ENCODE assay signal across 28 mouse cellular contexts in genomic region chr1:172279768-172280509, GRCm38 (mm10). TPM values are rescaled to one million over a fixed set of nuclear protein-coding genes. Genes with fewer than 3 reads are reported as not detected.
A peak's percentile ranks its signal among the peaks of the same experiment; 100 is the strongest.
DNase-seq lines count a peak whose midpoint lies in the region; ATAC-seq lines count a peak whose summit lies in the region.
"Had no signal": no experiment of that assay in that cellular context is flagged by ENCODE, and none has a peak within 500 bp of the region (broad histone marks: within the 10 kb centered on the region; RNA-seq: fewer than 3 reads in every experiment).

No protein-coding gene starts in this region.

- no peak for DNase-seq in frontal cortex, postnatal 36 days (ENCODE audit: low spot score in 2 of 2)
- DNase-seq in midbrain, embryonic 10.5 days (ENCODE audit: low spot score) = no peak
- peak; percentile 60 for DNase-seq in brain, adult 2 months (ENCODE audit: low read depth, low spot score)
- no peak for DNase-seq in cerebellum, postnatal 25 days
- DNase-seq: adrenal gland, adult 8-10 months; B cell, adult 2 months; cerebellum, adult 18-20 months; cerebellum, postnatal 36 days; kidney, adult 9 months; kidney, postnatal 14 days; lung, embryonic 14.5 days; retina, postnatal 1 day; right cerebral cortex, postnatal 4 days; thymus, postnatal 14 days had no signal

- no peaks in the 10 kb centered on the region for H3K36me3 ChIP-seq in hindbrain, embryonic 16.5 days (ENCODE audit: control insufficient read depth, insufficient read depth, low read length)
- peaks cover 3% of the 10 kb centered on the region; the same call in 1 of the 2 replicates for H3K36me3 ChIP-seq in hindbrain, embryonic 13.5 days
- no peaks in the 10 kb centered on the region for H3K36me3 ChIP-seq in midbrain, embryonic 16.5 days (ENCODE audit: control insufficient read depth, insufficient read depth, low read length)
- H3K36me3 ChIP-seq in midbrain, embryonic 10.5 days = no peaks in the 10 kb centered on the region
- H3K36me3 ChIP-seq: G1E; neural tube, embryonic 12.5 days had no signal

- WGBS in hindbrain, embryonic 16.5 days = 76% methylated on average over 16 of the region's 16 CpGs
- WGBS in hindbrain, embryonic 13.5 days = 80% methylated on average over 16 of the region's 16 CpGs
- 82% methylated on average over 16 of the region's 16 CpGs for WGBS in midbrain, embryonic 16.5 days
- 84% methylated on average over 16 of the region's 16 CpGs for WGBS in midbrain, embryonic 10.5 days

- H3K9me3 ChIP-seq in hindbrain, embryonic 16.5 days (ENCODE audit: control insufficient read depth, low read length) = no peaks in the 10 kb centered on the region
- H3K9me3 ChIP-seq in hindbrain, embryonic 13.5 days = no peaks in the 10 kb centered on the region
- no peaks in the 10 kb centered on the region for H3K9me3 ChIP-seq in midbrain, embryonic 16.5 days (replicated peaks; ENCODE audit: control insufficient read depth, low read length, poor library complexity, severe bottlenecking)
- H3K9me3 ChIP-seq in midbrain, embryonic 10.5 days (replicated peaks) = no peaks in the 10 kb centered on the region
- H3K9me3 ChIP-seq: G1E; heart, embryonic 10.5 days; neural tube, embryonic 12.5 days had no signal

- no peak overlapping the region for H3K27ac ChIP-seq in hindbrain, embryonic 16.5 days (ENCODE audit: low read depth, low read length)
- H3K27ac ChIP-seq in hindbrain, embryonic 13.5 days = no peak overlapping the region
- H3K27ac ChIP-seq in midbrain, embryonic 16.5 days (ENCODE audit: low read length) = peak overlapping the region; percentile 60
- H3K27ac ChIP-seq in midbrain, embryonic 10.5 days (replicated peaks) = no peak overlapping the region
- H3K27ac ChIP-seq: heart, embryonic 10.5 days; liver, embryonic 14.5 days; neural tube, embryonic 12.5 days had no signal

- no peaks in the 10 kb centered on the region for H3K27me3 ChIP-seq in hindbrain, embryonic 16.5 days (replicated peaks; ENCODE audit: control insufficient read depth, insufficient read depth, low read length)
- no peaks in the 10 kb centered on the region for H3K27me3 ChIP-seq in hindbrain, embryonic 13.5 days
- no peaks in the 10 kb centered on the region for H3K27me3 ChIP-seq in midbrain, embryonic 16.5 days (ENCODE audit: control insufficient read depth, insufficient read depth, low read depth, low read length)
- no peaks in the 10 kb centered on the region for H3K27me3 ChIP-seq in midbrain, embryonic 10.5 days (ENCODE audit: low read depth, poor library complexity, severe bottlenecking)
- H3K27me3 ChIP-seq: CH12.LX; neural tube, embryonic 12.5 days had no signal

- ATAC-seq in frontal cortex, adult (ENCODE audit: low TSS enrichment) = peak; percentile 29
- ATAC-seq in hindbrain, embryonic 16.5 days = peak; percentile 53
- ATAC-seq in hindbrain, embryonic 13.5 days (ENCODE audit: low FRiP score) = no peak
- ATAC-seq in midbrain, embryonic 16.5 days = peak; percentile 52
- ATAC-seq: activated CD4-positive, CD25-positive, alpha-beta regulatory T cell, adult 4 months; intestine, embryonic 16.5 days had no signal

- no peaks in the 10 kb centered on the region for H3K4me1 ChIP-seq in hindbrain, embryonic 16.5 days (ENCODE audit: control insufficient read depth, insufficient read depth, low read depth, low read length)
- peaks cover 6% of the 10 kb centered on the region; the same call in 1 of the 2 replicates for H3K4me1 ChIP-seq in hindbrain, embryonic 13.5 days (replicated peaks)
- H3K4me1 ChIP-seq in midbrain, embryonic 16.5 days (ENCODE audit: control insufficient read depth, insufficient read depth, low read length) = peaks cover 3% of the 10 kb centered on the region; the same call in 1 of the 2 replicates
- 0 out of 2 replicates have a peak, but pooled peaks cover 8% of the 10 kb centered on the region for H3K4me1 ChIP-seq in midbrain, embryonic 10.5 days
- H3K4me1 ChIP-seq: neural tube, embryonic 12.5 days had no signal

- H3K4me2 ChIP-seq in hindbrain, embryonic 16.5 days (ENCODE audit: low read length) = no peak overlapping the region
- no peak overlapping the region for H3K4me2 ChIP-seq in hindbrain, embryonic 13.5 days
- no peak overlapping the region for H3K4me2 ChIP-seq in midbrain, embryonic 16.5 days (ENCODE audit: low read length)
- H3K4me2 ChIP-seq: lung, embryonic 14.5 days; neural tube, embryonic 12.5 days had no signal

- H3K9ac ChIP-seq in hindbrain, embryonic 16.5 days (ENCODE audit: low read depth, low read length) = no peak overlapping the region
- no peak overlapping the region for H3K9ac ChIP-seq in hindbrain, embryonic 13.5 days
- no peak overlapping the region for H3K9ac ChIP-seq in midbrain, embryonic 16.5 days (ENCODE audit: low read depth, low read length)
- H3K9ac ChIP-seq: liver, embryonic 14.5 days; lung, embryonic 14.5 days; neural tube, embryonic 12.5 days had no signal

- no peak overlapping the region for H3K4me3 ChIP-seq in hindbrain, embryonic 16.5 days (ENCODE audit: low read length)
- no peak overlapping the region for H3K4me3 ChIP-seq in hindbrain, embryonic 13.5 days
- no peak overlapping the region for H3K4me3 ChIP-seq in midbrain, embryonic 16.5 days (ENCODE audit: low read depth, low read length)
- no peak overlapping the region for H3K4me3 ChIP-seq in midbrain, embryonic 10.5 days
- H3K4me3 ChIP-seq: heart, embryonic 10.5 days; neural tube, embryonic 12.5 days had no signal

RNA-seq across cellular contexts. Expression of gene Atp1a2, which starts 17.9 kb away (rescaled TPM):
- 96.7 and 102 TPM in 2 replicates for polyA plus RNA-seq in hindbrain, embryonic 16.5 days (2015; fragmentation: Nextera tagmentation; extraction: Ambion mirVana)
- 41.5 and 42.3 TPM in 2 replicates for polyA plus RNA-seq in hindbrain, embryonic 13.5 days (2015; fragmentation: Nextera tagmentation; extraction: Ambion mirVana)
- polyA plus RNA-seq in midbrain, embryonic 16.5 days (2015; fragmentation: Nextera tagmentation; extraction: Ambion mirVana) = 53.2 and 69.0 TPM in 2 replicates
- 3.0 and 4.3 TPM in 2 replicates for polyA plus RNA-seq in midbrain, embryonic 10.5 days (2016; fragmentation: Nextera tagmentation; extraction: Ambion mirVana)
- polyA plus RNA-seq: G1E had no signal

RNA-seq across cellular contexts. Expression of gene Igsf8, which starts 18.5 kb away (rescaled TPM):
- 84.7 and 88.3 TPM in 2 replicates for polyA plus RNA-seq in hindbrain, embryonic 16.5 days (2015; fragmentation: Nextera tagmentation; extraction: Ambion mirVana)
- 104 and 112 TPM in 2 replicates for polyA plus RNA-seq in hindbrain, embryonic 13.5 days (2015; fragmentation: Nextera tagmentation; extraction: Ambion mirVana)
- polyA plus RNA-seq in midbrain, embryonic 16.5 days (2015; fragmentation: Nextera tagmentation; extraction: Ambion mirVana) = 63.9 and 64.0 TPM in 2 replicates
- polyA plus RNA-seq in midbrain, embryonic 10.5 days (2016; fragmentation: Nextera tagmentation; extraction: Ambion mirVana) = 50.2 and 62.4 TPM in 2 replicates

RNA-seq across cellular contexts. Expression of gene Atp1a4, which starts 21.7 kb away (rescaled TPM):
- 0.06 TPM in 1 of 2 replicates, not detected in the other for polyA plus RNA-seq in hindbrain, embryonic 16.5 days (2015; fragmentation: Nextera tagmentation; extraction: Ambion mirVana)
- 0.06 TPM in 1 of 2 replicates, not detected in the other for polyA plus RNA-seq in hindbrain, embryonic 13.5 days (2015; fragmentation: Nextera tagmentation; extraction: Ambion mirVana)
- not detected in 2 replicates for polyA plus RNA-seq in midbrain, embryonic 16.5 days (2015; fragmentation: Nextera tagmentation; extraction: Ambion mirVana)
- not detected in 2 replicates for polyA plus RNA-seq in midbrain, embryonic 10.5 days (2016; fragmentation: Nextera tagmentation; extraction: Ambion mirVana)
- polyA plus RNA-seq: activated CD4-positive, CD25-positive, alpha-beta regulatory T cell, adult 4 months; embryonic facial prominence, embryonic 14.5 days; G1E; intestine, embryonic 16.5 days; lung, embryonic 14.5 days; neural tube, embryonic 12.5 days; stomach, embryonic 14.5 days had no signal

RNA-seq across cellular contexts. Expression of gene Kcnj9, which starts 49.2 kb away (rescaled TPM):
- polyA plus RNA-seq in hindbrain, embryonic 16.5 days (2015; fragmentation: Nextera tagmentation; extraction: Ambion mirVana) = 4.9 and 5.6 TPM in 2 replicates
- polyA plus RNA-seq in hindbrain, embryonic 13.5 days (2015; fragmentation: Nextera tagmentation; extraction: Ambion mirVana) = 2.2 and 2.5 TPM in 2 replicates
- 7.7 and 7.8 TPM in 2 replicates for polyA plus RNA-seq in midbrain, embryonic 16.5 days (2015; fragmentation: Nextera tagmentation; extraction: Ambion mirVana)
- polyA plus RNA-seq in midbrain, embryonic 10.5 days (2016; fragmentation: Nextera tagmentation; extraction: Ambion mirVana) = 0.23 and 0.61 TPM in 2 replicates
- polyA plus RNA-seq: G1E; heart, embryonic 10.5 days; heart, postnatal 0 days; intestine, embryonic 16.5 days; stomach, embryonic 14.5 days had no signal
